Mouse (Mus musculus): ENCODE results near the gene Rwdd2b. TPM values are rescaled to one million over a fixed set of nuclear protein-coding genes. Genes with fewer than 3 reads are reported as not detected.
A peak's percentile ranks its signal among the peaks of the same experiment; 100 is the strongest.

Gene Rwdd2b
- polyA plus RNA-seq (2012; ENCODE audit: insufficient read depth, low replicate concordance), result 0.92 TPM in 1 of 2 replicates, not detected in the other

DNA sequence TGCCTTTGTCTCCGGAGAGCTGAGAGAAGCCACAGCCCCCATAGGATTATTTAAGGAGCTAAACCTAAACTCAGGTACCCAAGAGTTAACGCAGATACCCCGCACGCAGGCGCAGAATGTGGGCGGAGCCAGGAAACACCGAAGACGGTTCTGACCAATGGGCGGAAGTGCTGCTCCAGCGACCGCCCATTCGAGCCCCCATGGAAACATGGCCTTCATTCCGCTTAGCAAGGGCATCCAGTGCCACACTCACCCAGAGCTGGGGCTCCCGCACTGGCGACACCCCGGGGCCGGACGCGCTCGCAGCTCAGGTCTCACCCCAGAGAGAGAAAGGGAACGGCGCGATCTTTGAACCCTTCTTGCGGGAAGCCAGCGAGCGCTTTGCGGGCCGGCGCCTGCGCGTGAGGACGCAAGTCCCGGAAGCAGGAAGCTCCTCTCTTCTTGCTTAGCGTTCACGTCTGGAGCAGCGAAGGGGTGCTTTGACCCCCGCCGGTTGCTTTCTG is at the start of gene Rwdd2b:
Rwdd2b (minus strand) TSS at position 390 of the 503 bp plus-strand sequence.
- TF ChIP-seq FLI1 (IDR thresholded peaks at IDR 0.05; ENCODE audit: low read length), result no peak
- TF ChIP-seq GATA1 (IDR thresholded peaks at IDR 0.05; ENCODE audit: borderline replicate concordance, low read length), result no peak
- Histone ChIP-seq H3K9me3 (no peaks in the 10 kb centered on the region), H3K4me1 (peaks cover 46% of the 10 kb centered on the region), H3K36me3 (replicated peaks; ENCODE audit: low read length) (peaks cover 19% of the 10 kb centered on the region), H3K4me3 (replicated peaks) (peak within 1 kb of the TSS; percentile 97), H3K27me3 (replicated peaks) (no peaks in the 10 kb centered on the region)

- H3K4me1 ChIP-seq, result no peaks in the 10 kb centered on the region; the same call in 1 of the 2 replicates
- H3K4me3 ChIP-seq (replicated peaks), result no peak overlapping the region
- peaks cover 95% of the 10 kb centered on the region for H3K36me3 ChIP-seq (replicated peaks; ENCODE audit: low read length)
- TF ChIP-seq GATA1 (IDR thresholded peaks at IDR 0.05; ENCODE audit: borderline replicate concordance, low read length), result no peak
- TF ChIP-seq FLI1 (IDR thresholded peaks at IDR 0.05; ENCODE audit: low read length), result no peak
- H3K9me3 ChIP-seq, result no peaks in the 10 kb centered on the region
- H3K27me3 ChIP-seq (replicated peaks), result no peaks in the 10 kb centered on the region
Measured at GRCm38 (mm10) chr16:87488605-87489004, 48.2 kb upstream of the Rwdd2b start.

GRCm38 (mm10) chr16:87486739-87487138 is 46.4 kb upstream of the Rwdd2b start:
- H3K4me3 ChIP-seq (replicated peaks), result no peak overlapping the region
- TF ChIP-seq GATA1 (IDR thresholded peaks at IDR 0.05; ENCODE audit: borderline replicate concordance, low read length), result no peak
- TF ChIP-seq FLI1 (IDR thresholded peaks at IDR 0.05; ENCODE audit: low read length), result no peak
- no peaks in the 10 kb centered on the region for H3K4me1 ChIP-seq
- H3K36me3 ChIP-seq (replicated peaks; ENCODE audit: low read length), result peaks cover 96% of the 10 kb centered on the region
- no peaks in the 10 kb centered on the region for H3K27me3 ChIP-seq (replicated peaks)
- H3K9me3 ChIP-seq, result no peaks in the 10 kb centered on the region

DNA sequence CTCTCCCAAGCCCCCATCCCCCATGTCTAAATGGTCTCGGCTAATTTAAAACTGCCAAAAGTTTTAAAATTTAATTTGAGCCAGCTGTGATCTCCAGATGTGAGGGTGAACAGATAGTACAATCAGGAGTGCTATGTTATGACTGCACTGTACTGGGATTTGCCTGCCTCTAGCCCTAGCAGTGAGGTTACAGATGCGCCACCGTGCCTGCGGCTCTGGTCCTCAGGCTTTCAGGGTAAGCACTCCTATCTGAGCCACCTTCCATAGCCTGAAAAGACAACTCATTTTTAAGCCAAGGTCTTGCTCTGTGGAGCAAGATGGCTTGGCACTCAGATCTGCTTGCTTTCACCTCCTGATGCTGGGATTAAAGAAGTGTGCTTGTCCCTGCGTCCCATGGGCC is 44.0 kb upstream of the Rwdd2b start:
- H3K9me3 ChIP-seq, result no peaks in the 10 kb centered on the region
- H3K27me3 ChIP-seq (replicated peaks), result no peaks in the 10 kb centered on the region
- no peak overlapping the region for H3K4me3 ChIP-seq (replicated peaks)
- TF ChIP-seq GATA1 (IDR thresholded peaks at IDR 0.05; ENCODE audit: borderline replicate concordance, low read length), result no peak
- no peak for TF ChIP-seq FLI1 (IDR thresholded peaks at IDR 0.05; ENCODE audit: low read length)
- H3K4me1 ChIP-seq, result peaks cover 4% of the 10 kb centered on the region; the same call in 1 of the 2 replicates
- peaks cover 95% of the 10 kb centered on the region for H3K36me3 ChIP-seq (replicated peaks; ENCODE audit: low read length)

DNA sequence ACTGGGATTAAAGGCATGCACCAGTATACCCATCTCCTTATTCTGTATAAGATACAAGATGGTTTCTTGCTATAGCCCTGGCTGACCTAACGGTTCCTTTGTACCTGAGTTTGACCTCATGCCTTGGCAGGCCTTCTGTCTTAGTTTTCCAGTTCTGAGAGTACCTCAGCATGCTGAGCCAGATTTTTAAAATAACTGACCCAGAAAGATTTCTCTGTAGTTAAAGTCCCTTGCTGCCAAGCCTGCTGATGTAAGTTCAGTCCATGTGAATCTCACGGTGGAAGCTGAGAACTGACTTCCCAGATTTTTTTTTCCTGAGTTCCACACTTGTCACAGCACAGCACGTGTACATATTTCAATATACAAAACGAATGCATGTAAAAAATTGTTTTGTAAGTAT is 30.2 kb upstream of the Rwdd2b start:
- TF ChIP-seq FLI1 (IDR thresholded peaks at IDR 0.05; ENCODE audit: low read length) (no peak), GATA1 (IDR thresholded peaks at IDR 0.05; ENCODE audit: borderline replicate concordance, low read length) (no peak)
- Histone ChIP-seq H3K36me3 (replicated peaks; ENCODE audit: low read length) (peaks cover 98% of the 10 kb centered on the region), H3K4me3 (replicated peaks) (no peak overlapping the region), H3K9me3 (no peaks in the 10 kb centered on the region), H3K27me3 (replicated peaks) (no peaks in the 10 kb centered on the region), H3K4me1 (no peaks in the 10 kb centered on the region)

- no peak for TF ChIP-seq GATA1 (IDR thresholded peaks at IDR 0.05; ENCODE audit: borderline replicate concordance, low read length)
- TF ChIP-seq FLI1 (IDR thresholded peaks at IDR 0.05; ENCODE audit: low read length), result no peak
- Histone ChIP-seq H3K27me3 (replicated peaks) (no peaks in the 10 kb centered on the region), H3K9me3 (no peaks in the 10 kb centered on the region), H3K4me1 (peaks cover 30% of the 10 kb centered on the region), H3K36me3 (replicated peaks; ENCODE audit: low read length) (peaks cover 48% of the 10 kb centered on the region), H3K4me3 (replicated peaks) (no peak overlapping the region)
Measured at GRCm38 (mm10) chr16:87458752-87459151, 18.4 kb upstream of the Rwdd2b start.

DNA sequence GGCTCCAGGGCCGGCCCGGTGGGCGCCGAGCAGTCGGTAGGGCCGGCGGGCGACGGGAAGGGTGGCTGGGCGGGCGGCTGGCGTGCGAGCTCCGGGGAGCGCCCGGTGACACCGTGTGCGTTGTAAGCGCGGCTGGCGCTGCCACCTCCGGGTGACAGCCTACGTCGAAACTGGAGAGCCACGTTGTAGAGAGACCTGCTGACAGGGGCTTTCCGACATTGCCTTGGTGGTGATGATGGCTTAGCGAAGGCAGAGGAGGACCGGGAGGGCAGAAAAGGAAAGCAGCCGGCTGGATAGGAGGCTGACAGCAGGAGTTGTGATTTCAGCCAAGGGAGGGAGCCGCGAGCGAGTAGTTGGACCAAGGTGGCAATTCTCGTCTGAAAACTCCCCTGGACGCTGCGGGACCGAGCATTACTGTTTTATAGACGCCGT is 14.8 kb upstream of the Rwdd2b start:
- no peaks in the 10 kb centered on the region for H3K9me3 ChIP-seq

GRCm38 (mm10) chr16:87454419-87455179 is 14.2 kb upstream of the Rwdd2b start, which contains the start of gene Usp16:
TSS of gene Usp16 (plus strand) at chr16:87454703.
- H3K27me3 ChIP-seq (replicated peaks), result no peaks in the 10 kb centered on the region
- TF ChIP-seq GATA1 (IDR thresholded peaks at IDR 0.05; ENCODE audit: borderline replicate concordance, low read length), result no peak
- no peak for TF ChIP-seq FLI1 (IDR thresholded peaks at IDR 0.05; ENCODE audit: low read length)
- peak within 1 kb of the TSS; percentile 98 for H3K4me3 ChIP-seq (replicated peaks)

More for the DNA sequence above, 14.8 kb upstream of the Rwdd2b start:
- Histone ChIP-seq H3K4me1 (peaks cover 41% of the 10 kb centered on the region), H3K27me3 (replicated peaks) (no peaks in the 10 kb centered on the region), H3K4me3 (replicated peaks) (peak overlapping the region; percentile 98), H3K36me3 (replicated peaks; ENCODE audit: low read length) (peaks cover 14% of the 10 kb centered on the region)
- TF ChIP-seq GATA1 (IDR thresholded peaks at IDR 0.05; ENCODE audit: borderline replicate concordance, low read length) (no peak), FLI1 (IDR thresholded peaks at IDR 0.05; ENCODE audit: low read length) (no peak)

GRCm38 (mm10) chr16:87453226-87453625 is 12.9 kb upstream of the Rwdd2b start:
- TF ChIP-seq GATA1 (IDR thresholded peaks at IDR 0.05; ENCODE audit: borderline replicate concordance, low read length) (no peak), FLI1 (IDR thresholded peaks at IDR 0.05; ENCODE audit: low read length) (no peak)
- Histone ChIP-seq H3K27me3 (replicated peaks) (no peaks in the 10 kb centered on the region), H3K4me3 (replicated peaks) (peak overlapping the region; percentile 38), H3K36me3 (replicated peaks; ENCODE audit: low read length) (no peaks in the 10 kb centered on the region), H3K9me3 (no peaks in the 10 kb centered on the region), H3K4me1 (peaks cover 41% of the 10 kb centered on the region)

More at GRCm38 (mm10) chr16:87454419-87455179, 14.2 kb upstream of the Rwdd2b start, which contains the start of gene Usp16:
- peaks cover 8% of the 10 kb centered on the region for H3K36me3 ChIP-seq (replicated peaks; ENCODE audit: low read length)
- H3K9me3 ChIP-seq, result no peaks in the 10 kb centered on the region
- peaks cover 41% of the 10 kb centered on the region for H3K4me1 ChIP-seq

GRCm38 (mm10) chr16:87445528-87445927 is 5.2 kb upstream of the Rwdd2b start:
- no peak for TF ChIP-seq FLI1 (IDR thresholded peaks at IDR 0.05; ENCODE audit: low read length)
- no peak for TF ChIP-seq GATA1 (IDR thresholded peaks at IDR 0.05; ENCODE audit: borderline replicate concordance, low read length)
- H3K9me3 ChIP-seq, result no peaks in the 10 kb centered on the region
- peaks cover 34% of the 10 kb centered on the region for H3K4me1 ChIP-seq
- H3K27me3 ChIP-seq (replicated peaks), result no peaks in the 10 kb centered on the region
- H3K36me3 ChIP-seq (replicated peaks; ENCODE audit: low read length), result no peaks in the 10 kb centered on the region
- no peak overlapping the region for H3K4me3 ChIP-seq (replicated peaks)
